Mouse (Mus musculus) right cerebral cortex, postnatal 25 days (tissue): ENCODE results near the gene Ktn1.
A peak's percentile ranks its signal among the peaks of the same experiment; 100 is the strongest.

Source experiments
- DNase-seq: peaks from one replicate; pipeline ENCODE4 v3.0.0; 2022

Gene Ktn1

GRCm38 (mm10) chr14:47665061-47665778 lies 17.0 kb downstream of the Ktn1 start:
- DNase-seq: no peak

GRCm38 (mm10) chr14:47668096-47668495 lies 19.8 kb downstream of the Ktn1 start:
- no peak for DNase-seq

GRCm38 (mm10) chr14:47682886-47683285 lies 34.6 kb downstream of the Ktn1 start:
- DNase-seq: no peak

GRCm38 (mm10) chr14:47684579-47684978 lies 36.3 kb downstream of the Ktn1 start:
- no peak for DNase-seq

GRCm38 (mm10) chr14:47699126-47699525 lies 50.9 kb downstream of the Ktn1 start:
- DNase-seq: no peak

GRCm38 (mm10) chr14:47709546-47709945 lies 61.3 kb downstream of the Ktn1 start:
- no peak for DNase-seq

GRCm38 (mm10) chr14:47715771-47716170 lies 67.5 kb downstream of the Ktn1 start:
- DNase-seq: no peak

GRCm38 (mm10) chr14:47717916-47718606 lies 69.8 kb downstream of the Ktn1 start:
- no peak for DNase-seq

- DNase-seq: no peak
These were observed 71.8 kb downstream of the Ktn1 start for GRCm38 (mm10) chr14:47720023-47720422.

GRCm38 (mm10) chr14:47723035-47723434 lies 74.8 kb downstream of the Ktn1 start:
- no peak for DNase-seq

- no peak for DNase-seq
These were observed 80.3 kb downstream of the Ktn1 start for GRCm38 (mm10) chr14:47728594-47728993.

GRCm38 (mm10) chr14:47735354-47735753 lies 87.1 kb downstream of the Ktn1 start:
- DNase-seq: no peak

- no peak for DNase-seq
These were observed 88.2 kb downstream of the Ktn1 start for GRCm38 (mm10) chr14:47736471-47736870.

- no peak for DNase-seq
These were observed 92.2 kb downstream of the Ktn1 start for GRCm38 (mm10) chr14:47740316-47740996.

GRCm38 (mm10) chr14:47741046-47741445 lies 92.8 kb downstream of the Ktn1 start:
- no peak for DNase-seq

GRCm38 (mm10) chr14:47742674-47743073 lies 94.4 kb downstream of the Ktn1 start:
- DNase-seq: no peak

GRCm38 (mm10) chr14:47745086-47745485 lies 96.8 kb downstream of the Ktn1 start:
- DNase-seq: no peak

- DNase-seq: no peak
These were observed 99.3 kb downstream of the Ktn1 start for GRCm38 (mm10) chr14:47747536-47747935.

- DNase-seq: no peak
These were observed 100.5 kb downstream of the Ktn1 start for GRCm38 (mm10) chr14:47748714-47749113.

- peak; percentile 44 for DNase-seq
These were observed 103.4 kb downstream of the Ktn1 start for GRCm38 (mm10) chr14:47751422-47752205.

- no peak for DNase-seq
These were observed 105.3 kb downstream of the Ktn1 start for GRCm38 (mm10) chr14:47753561-47753960.

- no peak for DNase-seq
These were observed 106.1 kb downstream of the Ktn1 start for GRCm38 (mm10) chr14:47754253-47754897.
